Mouse (Mus musculus): ENCODE data around the gene Ntrk1. TPM values are rescaled to one million over a fixed set of nuclear protein-coding genes. Genes with fewer than 3 reads are reported as not detected.

The Ntrk1 gene
- total RNA-seq, 1 experiment from 2014 or later = not detected

DNA sequence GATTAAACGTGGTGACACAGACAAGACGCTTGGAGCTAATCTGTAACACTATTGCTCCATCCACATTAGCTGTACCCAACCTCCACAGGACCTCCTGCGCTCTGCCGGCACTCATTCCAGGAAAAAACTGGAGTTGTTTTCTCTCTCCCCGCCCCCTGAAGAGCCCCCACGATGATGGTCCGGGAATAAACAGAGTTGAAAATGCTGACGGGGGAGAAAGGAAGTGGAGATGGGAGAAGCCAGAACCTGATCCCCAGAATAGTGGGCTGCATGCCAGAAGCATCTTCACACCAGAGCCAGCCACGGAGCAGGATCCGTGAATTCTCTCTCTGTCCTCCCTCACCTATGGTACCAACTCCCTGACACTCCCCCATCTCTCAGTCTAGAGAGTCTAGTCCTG is 30.5 kb downstream of the Ntrk1 start:
- ATAC-seq (replicated peaks in 1 of 2; ENCODE audit: insufficient read depth in 1 of 2, low FRiP score in 2 of 2, low TSS enrichment in 1 of 2, low read depth in 1 of 2, poor library complexity in 2 of 2, severe bottlenecking in 2 of 2) = no peak

DNA sequence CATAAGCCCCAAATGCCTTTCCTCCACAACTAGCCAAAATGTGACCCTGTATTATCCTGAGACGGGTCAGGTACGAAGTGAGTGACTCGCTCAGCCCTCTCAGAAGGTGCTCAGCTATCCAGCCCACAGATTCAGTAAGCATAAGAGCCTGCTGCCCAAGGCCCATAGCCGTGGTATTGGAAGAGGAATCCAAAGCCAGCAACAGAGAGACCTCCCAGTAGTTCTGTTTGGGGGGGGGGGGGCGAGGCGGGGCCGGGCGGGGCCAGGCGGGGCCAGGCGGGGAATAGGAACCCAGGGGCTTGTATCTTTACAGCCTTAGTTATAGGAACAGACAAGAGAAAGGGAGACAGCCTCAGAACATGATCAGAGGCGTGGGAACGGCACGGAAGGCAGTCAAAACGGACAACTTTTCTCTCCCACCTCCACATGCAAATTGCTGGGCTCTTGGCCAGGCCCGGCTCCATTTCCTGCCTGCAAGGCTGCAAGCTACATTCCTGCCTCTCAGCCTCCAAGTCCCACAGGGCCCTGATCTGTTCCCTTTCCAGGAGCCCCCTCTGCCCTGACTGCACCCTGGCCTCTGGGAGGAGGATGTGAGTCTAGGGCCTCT is 31.2 kb downstream of the Ntrk1 start:
- ATAC-seq (replicated peaks in 1 of 2; ENCODE audit: insufficient read depth in 1 of 2, low FRiP score in 2 of 2, low TSS enrichment in 1 of 2, low read depth in 1 of 2, poor library complexity in 2 of 2, severe bottlenecking in 2 of 2) = no peak

DNA sequence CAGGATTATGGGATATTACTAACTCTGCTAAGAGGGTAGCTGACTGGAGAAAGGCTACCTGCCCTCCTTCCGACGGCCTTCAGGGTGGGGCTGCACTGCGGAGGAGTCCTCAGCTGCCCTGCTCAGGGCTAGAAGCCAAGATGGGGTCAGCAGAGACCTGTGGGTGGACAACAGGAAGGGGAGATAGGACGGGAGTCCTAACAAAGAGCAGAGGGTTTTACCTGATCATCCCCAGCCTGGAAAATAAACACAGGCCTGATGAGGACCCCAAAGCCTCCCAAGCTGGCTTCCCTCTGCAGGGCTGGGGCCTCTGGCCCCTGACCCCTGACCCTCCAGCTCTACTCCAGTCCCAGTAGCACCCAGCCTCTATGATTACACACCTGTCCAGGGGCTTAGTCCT is 31.8 kb downstream of the Ntrk1 start:
- ATAC-seq (replicated peaks in 1 of 2; ENCODE audit: insufficient read depth in 1 of 2, low FRiP score in 2 of 2, low TSS enrichment in 1 of 2, low read depth in 1 of 2, poor library complexity in 2 of 2, severe bottlenecking in 2 of 2) = no peak

DNA sequence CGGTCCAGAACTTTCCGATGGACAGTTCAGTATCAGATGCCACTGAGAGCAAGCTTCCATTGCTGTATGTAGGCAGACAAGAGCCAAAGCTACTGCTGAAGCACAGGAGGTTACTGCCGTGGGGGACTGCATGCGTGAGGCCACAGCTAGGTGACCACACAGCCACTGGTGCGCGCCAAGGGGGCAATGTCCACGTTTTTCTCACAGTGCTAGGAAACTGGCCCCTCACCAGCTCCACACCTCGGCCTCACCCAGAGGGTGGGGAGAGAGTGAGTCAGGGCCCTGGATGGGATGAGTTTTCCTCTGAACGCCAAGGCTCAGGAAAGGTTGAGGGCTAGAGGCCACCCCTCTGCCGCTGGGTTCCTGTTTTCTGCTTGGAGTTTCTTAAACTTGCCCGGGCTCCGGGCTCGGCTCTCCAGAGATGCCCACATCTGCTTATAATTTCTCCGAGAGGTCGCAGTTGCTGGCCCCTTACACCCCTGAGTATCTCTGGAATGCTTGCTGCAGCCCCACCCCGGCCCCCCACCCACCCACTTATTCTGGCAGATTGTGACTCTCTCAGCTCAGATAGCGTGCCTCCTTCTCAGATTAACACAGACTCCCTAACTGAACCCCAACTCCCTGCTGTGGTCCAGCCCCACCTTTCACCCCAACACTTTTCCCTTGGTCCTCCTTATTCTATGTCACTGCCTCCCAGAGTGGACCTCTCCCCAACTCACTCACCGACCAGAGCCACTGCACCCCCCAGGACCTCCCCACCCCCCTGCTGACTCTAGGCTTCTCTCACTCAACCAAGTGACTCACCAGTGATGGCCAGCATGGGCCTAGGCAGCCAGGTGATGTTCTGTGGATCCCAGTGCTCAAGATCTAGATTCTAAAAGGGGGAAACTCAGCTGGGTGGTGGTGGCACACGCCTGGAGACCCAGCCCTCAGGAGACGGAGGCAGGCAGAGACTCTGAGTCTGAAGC is 33.3 kb downstream of the Ntrk1 start:
- ATAC-seq (replicated peaks in 1 of 2; ENCODE audit: insufficient read depth in 1 of 2, low FRiP score in 2 of 2, low TSS enrichment in 1 of 2, low read depth in 1 of 2, poor library complexity in 2 of 2, severe bottlenecking in 2 of 2) = no peak

DNA sequence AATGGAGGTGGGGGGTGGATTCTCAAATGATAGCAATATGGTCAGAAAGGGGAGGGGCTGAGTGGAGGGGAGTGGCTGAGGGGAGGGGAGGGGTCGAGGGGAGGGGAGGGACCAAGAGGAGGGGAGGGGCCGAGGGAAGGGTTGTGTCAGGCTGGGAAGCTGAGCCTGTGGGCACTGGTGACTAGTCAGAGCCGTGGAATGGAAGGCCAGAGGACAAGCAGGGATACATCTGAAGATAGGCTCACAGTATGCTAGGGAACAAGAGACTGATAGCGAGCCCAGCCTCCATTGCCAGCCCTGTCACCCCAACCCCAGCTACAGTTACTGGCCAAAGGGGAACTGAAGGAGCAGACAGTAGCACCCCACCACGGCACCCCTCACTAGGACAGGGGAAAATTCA is 36.3 kb downstream of the Ntrk1 start:
- ATAC-seq (replicated peaks in 1 of 2; ENCODE audit: insufficient read depth in 1 of 2, low FRiP score in 2 of 2, low TSS enrichment in 1 of 2, low read depth in 1 of 2, poor library complexity in 2 of 2, severe bottlenecking in 2 of 2) = no peak

DNA sequence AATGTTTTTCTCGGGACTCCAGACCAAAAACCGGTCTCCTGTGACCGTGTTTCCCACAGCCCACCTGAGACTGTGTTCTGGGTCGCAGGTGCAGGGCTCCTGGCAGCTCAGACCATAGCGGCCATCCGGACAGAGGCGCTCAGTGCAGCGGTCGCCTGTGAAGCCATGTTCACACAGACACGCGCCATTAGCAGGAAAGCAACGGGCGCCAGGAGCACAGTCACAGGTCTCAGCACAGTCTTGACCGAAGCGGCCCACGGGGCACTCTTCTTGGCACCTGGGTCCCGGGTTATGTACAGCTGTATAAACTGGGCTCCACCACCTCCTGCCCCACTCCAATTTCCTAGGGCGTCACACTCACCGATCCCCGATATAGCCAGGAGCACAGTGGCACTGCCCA is 38.5 kb downstream of the Ntrk1 start:
- no peak for ATAC-seq (replicated peaks in 1 of 2; ENCODE audit: insufficient read depth in 1 of 2, low FRiP score in 2 of 2, low TSS enrichment in 1 of 2, low read depth in 1 of 2, poor library complexity in 2 of 2, severe bottlenecking in 2 of 2)

GRCm38 (mm10) chr3:87755964-87756363 is 39.0 kb downstream of the Ntrk1 start:
- ATAC-seq (replicated peaks in 1 of 2; ENCODE audit: insufficient read depth in 1 of 2, low FRiP score in 2 of 2, low TSS enrichment in 1 of 2, low read depth in 1 of 2, poor library complexity in 2 of 2, severe bottlenecking in 2 of 2) = peak; percentile 80 to 84

DNA sequence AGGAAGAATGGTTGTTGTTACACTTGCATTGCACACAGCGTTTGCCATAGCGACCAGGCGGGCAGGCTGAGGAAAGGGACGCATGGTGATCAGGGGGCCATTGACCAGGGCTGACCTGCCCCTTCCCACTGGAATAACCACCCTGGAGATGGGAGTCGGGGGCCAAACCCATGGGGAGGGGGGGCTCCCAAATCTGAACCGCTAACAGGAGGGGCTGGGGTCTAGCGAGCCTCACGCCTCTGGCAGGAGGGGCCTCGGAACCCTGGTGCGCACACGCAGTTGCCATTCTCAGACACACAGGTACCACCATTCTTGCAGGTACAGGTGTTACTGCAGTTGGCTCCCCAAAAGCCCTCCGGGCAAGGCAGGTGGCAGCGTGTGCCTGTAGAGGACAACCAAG is 41.1 kb downstream of the Ntrk1 start:
- ATAC-seq (replicated peaks in 1 of 2; ENCODE audit: insufficient read depth in 1 of 2, low FRiP score in 2 of 2, low TSS enrichment in 1 of 2, low read depth in 1 of 2, poor library complexity in 2 of 2, severe bottlenecking in 2 of 2) = no peak

DNA sequence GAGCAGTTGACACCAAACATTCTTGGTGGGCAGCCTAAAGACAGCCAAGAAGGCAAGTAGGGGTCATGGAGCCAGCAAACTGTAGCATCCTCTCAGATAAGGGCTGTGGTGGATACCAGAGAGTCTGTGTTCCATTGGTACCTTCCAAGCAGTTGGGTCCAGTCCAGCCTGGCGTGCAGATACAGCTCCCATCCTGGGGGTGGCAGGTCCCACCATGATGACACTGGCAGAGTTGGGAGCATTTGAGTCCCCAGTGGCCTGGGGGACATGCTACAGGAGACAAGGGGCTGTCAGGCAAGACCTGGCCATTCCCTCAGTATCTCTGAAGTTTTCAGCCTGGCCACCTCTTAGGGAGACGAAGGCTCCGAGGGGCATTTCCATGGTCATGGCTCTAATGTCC is 42.4 kb downstream of the Ntrk1 start:
- ATAC-seq (replicated peaks in 1 of 2; ENCODE audit: insufficient read depth in 1 of 2, low FRiP score in 2 of 2, low TSS enrichment in 1 of 2, low read depth in 1 of 2, poor library complexity in 2 of 2, severe bottlenecking in 2 of 2) = no peak

DNA sequence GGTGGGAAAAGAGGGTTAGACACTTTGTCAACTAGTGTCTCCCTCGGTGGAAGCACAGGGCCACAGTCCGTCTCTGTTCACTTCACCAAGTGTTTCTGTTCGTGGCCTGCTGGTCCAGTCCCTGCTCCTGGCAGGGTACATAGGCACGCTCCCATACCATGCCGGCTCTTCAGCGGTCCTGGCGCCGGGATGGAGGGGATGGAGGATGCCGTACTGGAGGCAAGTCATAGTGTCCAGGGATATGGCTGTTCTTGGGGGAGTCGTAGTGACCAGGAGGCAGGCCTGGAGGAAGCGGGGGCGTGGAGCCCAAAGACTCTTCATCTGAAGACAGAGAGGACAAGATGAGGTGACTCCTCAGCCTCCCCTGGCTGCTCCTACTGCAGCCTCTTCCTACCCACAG is 45.0 kb downstream of the Ntrk1 start:
- no peak for ATAC-seq (replicated peaks in 1 of 2; ENCODE audit: insufficient read depth in 1 of 2, low FRiP score in 2 of 2, low TSS enrichment in 1 of 2, low read depth in 1 of 2, poor library complexity in 2 of 2, severe bottlenecking in 2 of 2)

- peak; percentile 61 to 72 for ATAC-seq (replicated peaks in 1 of 2; ENCODE audit: insufficient read depth in 1 of 2, low FRiP score in 2 of 2, low TSS enrichment in 1 of 2, low read depth in 1 of 2, poor library complexity in 2 of 2, severe bottlenecking in 2 of 2)
Measured at GRCm38 (mm10) chr3:87749036-87749435, 45.9 kb downstream of the Ntrk1 start.

GRCm38 (mm10) chr3:87748431-87748830 is 46.5 kb downstream of the Ntrk1 start, which contains the start of gene Lrrc71:
TSS of gene Lrrc71 (minus strand) at chr3:87748625.
- ATAC-seq (replicated peaks in 1 of 2; ENCODE audit: insufficient read depth in 1 of 2, low FRiP score in 2 of 2, low TSS enrichment in 1 of 2, low read depth in 1 of 2, poor library complexity in 2 of 2, severe bottlenecking in 2 of 2) = no peak

GRCm38 (mm10) chr3:87745036-87745659 is 49.8 kb downstream of the Ntrk1 start:
- no peak for ATAC-seq (replicated peaks in 1 of 2; ENCODE audit: insufficient read depth in 1 of 2, low FRiP score in 2 of 2, low TSS enrichment in 1 of 2, low read depth in 1 of 2, poor library complexity in 2 of 2, severe bottlenecking in 2 of 2)

GRCm38 (mm10) chr3:87743927-87744326 is 51.0 kb downstream of the Ntrk1 start:
- ATAC-seq (replicated peaks in 1 of 2; ENCODE audit: insufficient read depth in 1 of 2, low FRiP score in 2 of 2, low TSS enrichment in 1 of 2, low read depth in 1 of 2, poor library complexity in 2 of 2, severe bottlenecking in 2 of 2) = no peak; a peak in 1 of 4 replicates

DNA sequence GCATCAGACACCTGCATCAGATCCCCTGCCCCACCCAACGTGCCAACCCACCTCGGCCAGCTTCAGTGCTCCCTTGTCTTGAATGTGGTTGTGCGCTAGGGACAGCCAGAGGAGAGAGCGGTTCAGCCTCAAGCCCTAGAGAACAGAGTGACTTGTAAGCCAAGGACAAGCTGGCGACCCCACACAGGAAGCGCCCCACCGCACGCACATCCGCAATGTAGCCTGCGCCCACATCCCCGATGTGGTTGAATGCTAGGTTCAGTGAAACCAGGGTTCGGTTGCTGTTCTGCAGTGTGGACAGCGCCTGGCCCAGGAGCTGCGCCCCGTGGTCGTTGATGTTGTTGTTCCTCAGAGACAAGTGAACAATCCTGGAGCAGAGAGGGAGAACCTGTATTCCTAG is 52.2 kb downstream of the Ntrk1 start:
- ATAC-seq (replicated peaks in 1 of 2; ENCODE audit: insufficient read depth in 1 of 2, low FRiP score in 2 of 2, low TSS enrichment in 1 of 2, low read depth in 1 of 2, poor library complexity in 2 of 2, severe bottlenecking in 2 of 2) = peak; percentile 50 to 77

GRCm38 (mm10) chr3:87742013-87742412 is 52.9 kb downstream of the Ntrk1 start:
- ATAC-seq (replicated peaks in 1 of 2; ENCODE audit: insufficient read depth in 1 of 2, low FRiP score in 2 of 2, low TSS enrichment in 1 of 2, low read depth in 1 of 2, poor library complexity in 2 of 2, severe bottlenecking in 2 of 2) = no peak

- ATAC-seq (replicated peaks in 1 of 2; ENCODE audit: insufficient read depth in 1 of 2, low FRiP score in 2 of 2, low TSS enrichment in 1 of 2, low read depth in 1 of 2, poor library complexity in 2 of 2, severe bottlenecking in 2 of 2) = no peak
Measured at GRCm38 (mm10) chr3:87738906-87739305, 56.1 kb downstream of the Ntrk1 start.

- no peak for ATAC-seq (replicated peaks in 1 of 2; ENCODE audit: insufficient read depth in 1 of 2, low FRiP score in 2 of 2, low TSS enrichment in 1 of 2, low read depth in 1 of 2, poor library complexity in 2 of 2, severe bottlenecking in 2 of 2)
Measured at GRCm38 (mm10) chr3:87735335-87735734, 59.6 kb downstream of the Ntrk1 start.
